Mouse (Mus musculus): ENCODE results near the gene Parl. TPM values are rescaled to one million over a fixed set of nuclear protein-coding genes. Genes with fewer than 3 reads are reported as not detected.

The Parl gene
- polyA plus RNA-seq, 1 experiment from 2014 or later, result 94.8 TPM

Other genes with a start within 250 kb of the Parl start
- 54.2 and 59.3 TPM in 2 replicates for gene Klhl24, start 204.8 kb downstream of the Parl start, polyA plus RNA-seq (2015; fragmentation: Nextera tagmentation; extraction: Ambion mirVana)
- gene Yeats2, start 161.3 kb downstream of the Parl start, polyA plus RNA-seq (2015; fragmentation: Nextera tagmentation; extraction: Ambion mirVana), result 24.6 and 27.6 TPM in 2 replicates
- gene Map6d1, start 61.0 kb downstream of the Parl start, polyA plus RNA-seq (2015; fragmentation: Nextera tagmentation; extraction: Ambion mirVana), result 1.1 and 1.8 TPM in 2 replicates
- not detected in 2 replicates for gene Cyp2ab1, start 23.0 kb upstream of the Parl start, polyA plus RNA-seq (2015; fragmentation: Nextera tagmentation; extraction: Ambion mirVana)
- 105 and 114 TPM in 2 replicates for gene Abcc5, start 124.0 kb upstream of the Parl start, polyA plus RNA-seq (2015; fragmentation: Nextera tagmentation; extraction: Ambion mirVana)
- gene Eif2b5, start 196.4 kb upstream of the Parl start, polyA plus RNA-seq (2015; fragmentation: Nextera tagmentation; extraction: Ambion mirVana), result 101 and 112 TPM in 2 replicates
- 31.4 and 35.4 TPM in 2 replicates for gene Dvl3, start 214.6 kb upstream of the Parl start, polyA plus RNA-seq (2015; fragmentation: Nextera tagmentation; extraction: Ambion mirVana)
- gene Ap2m1, start 233.1 kb upstream of the Parl start, polyA plus RNA-seq (2015; fragmentation: Nextera tagmentation; extraction: Ambion mirVana), result 970 and 989 TPM in 2 replicates
- gene Abcf3, start 246.2 kb upstream of the Parl start, polyA plus RNA-seq (2015; fragmentation: Nextera tagmentation; extraction: Ambion mirVana), result 75.3 TPM in 2 replicates

Measured in forebrain, embryonic 13.5 days (tissue).